Mouse (Mus musculus) urinary bladder, postnatal 10 days (tissue): ENCODE measurements around the gene AU022252.
"Not testable (repeated sequence)": the region's sequence is repeated elsewhere in the genome, so short reads cannot be mapped to it uniquely, and the experiment has no call there.

ENCODE experiments used
- DNase-seq: peaks from one replicate; pipeline ENCODE4 v3.0.0; 2022; ENCODE audit warnings: low spot score

The AU022252 gene

GRCm38 (mm10) chr4:119232410-119233255, at the start of gene AU022252, which contains the start of gene P3h1:
Gene AU022252, minus strand, starts transcription at chr4:119232712.
Gene P3h1, plus strand, starts transcription at chr4:119232915.
- DNase-seq = peak; percentile 95

GRCm38 (mm10) chr4:119278784-119279183, 46.3 kb upstream of the AU022252 start:
- not testable (repeated sequence) for DNase-seq

- DNase-seq = no peak
These were observed 43.2 kb upstream of the AU022252 start for GRCm38 (mm10) chr4:119275726-119276125.

GRCm38 (mm10) chr4:119275226-119275625, 42.7 kb upstream of the AU022252 start:
- no peak for DNase-seq

- DNase-seq = no peak
These were observed 42.1 kb upstream of the AU022252 start for GRCm38 (mm10) chr4:119274627-119275026.

- DNase-seq = no peak
These were observed 34.1 kb upstream of the AU022252 start for GRCm38 (mm10) chr4:119266606-119267005.

GRCm38 (mm10) chr4:119263459-119263858, 30.9 kb upstream of the AU022252 start:
- DNase-seq = no peak

GRCm38 (mm10) chr4:119262483-119262882, 30.0 kb upstream of the AU022252 start:
- no peak for DNase-seq

GRCm38 (mm10) chr4:119261087-119261713, 28.7 kb upstream of the AU022252 start:
- DNase-seq = no peak

GRCm38 (mm10) chr4:119259344-119260254, 27.1 kb upstream of the AU022252 start:
- DNase-seq = no peak

GRCm38 (mm10) chr4:119257083-119257482, 24.6 kb upstream of the AU022252 start:
- no peak for DNase-seq

GRCm38 (mm10) chr4:119255351-119255750, 22.8 kb upstream of the AU022252 start, which contains the start of gene Cldn19:
Gene Cldn19, plus strand, starts transcription at chr4:119255414.
- no peak for DNase-seq

- DNase-seq = no peak
These were observed 21.6 kb upstream of the AU022252 start for GRCm38 (mm10) chr4:119254012-119254618.

- DNase-seq = no peak
These were observed 19.7 kb upstream of the AU022252 start for GRCm38 (mm10) chr4:119252025-119252808.

GRCm38 (mm10) chr4:119248407-119248965, 16.0 kb upstream of the AU022252 start:
- no peak for DNase-seq

GRCm38 (mm10) chr4:119247462-119248235, 15.1 kb upstream of the AU022252 start:
- no peak for DNase-seq

GRCm38 (mm10) chr4:119246688-119247225, 14.2 kb upstream of the AU022252 start:
- DNase-seq = no peak

GRCm38 (mm10) chr4:119245961-119246360, 13.4 kb upstream of the AU022252 start:
- no peak for DNase-seq

- no peak for DNase-seq
These were observed 13.0 kb upstream of the AU022252 start for GRCm38 (mm10) chr4:119245556-119245955.
